Mouse (Mus musculus) cortical plate, adult 2 months (tissue): ENCODE results near the gene Itgad.

Experiments used
- CTCF ChIP-seq: fragments of 200-500 bp; IDR thresholded peaks from 2 replicates; pipeline ENCODE4 v1.5.1; 2011; ENCODE audit warnings: mild to moderate bottlenecking, control low read depth, low read length; ENCODE audit not compliant: insufficient read depth; ENCODE audit errors: extremely low read depth
- POLR2A ChIP-seq: fragments of 200-500 bp; IDR thresholded peaks from 2 replicates; pipeline ENCODE4 v1.6.1; 2011; ENCODE audit warnings: mild to moderate bottlenecking, low read length, control low read depth; ENCODE audit not compliant: insufficient read depth; ENCODE audit errors: extremely low read depth

- no peak for TF ChIP-seq CTCF
- no peak for TF ChIP-seq POLR2A
Observed at GRCm38 (mm10) chr7:128115211-128115958, 38.8 kb upstream of the Itgad start.
